Mouse (Mus musculus) urinary bladder, adult 2 months (tissue): ENCODE data around the gene Bsph2. TPM values are rescaled to one million over a fixed set of nuclear protein-coding genes. Genes with fewer than 3 reads are reported as not detected.

Experiments
- DNase-seq: peaks from one replicate; pipeline ENCODE4 v3.0.0; 2022; ENCODE audit warnings: low spot score
- polyA plus RNA-seq: library from polyadenylated mRNA; depleted of rRNA; stranded (reverse); fragments of >200 nt; gene quantifications from 2 replicates; pipeline ENCODE4 v1.2.3, GENCODE M21; 2012; rRNA removed

Gene Bsph2
- not detected in 2 replicates for polyA plus RNA-seq

DNA sequence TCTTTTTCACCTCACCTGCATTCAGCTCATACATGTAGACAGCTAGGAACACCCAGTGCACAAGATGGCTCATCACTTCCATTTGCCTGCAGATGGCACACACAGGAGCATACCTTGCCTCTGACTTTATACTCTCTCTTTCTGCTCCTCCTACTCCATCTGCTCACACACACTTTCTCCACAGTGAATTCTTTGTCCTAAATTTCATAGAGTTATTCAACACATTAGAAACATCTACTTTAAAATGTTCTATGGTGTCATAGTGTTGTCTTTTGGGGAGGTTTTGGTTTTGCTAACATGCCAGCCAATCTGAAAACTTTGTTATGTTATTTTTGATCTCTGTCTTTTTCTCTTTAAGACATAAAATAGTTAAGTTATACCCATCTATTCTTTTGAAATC, at the start of gene Bsph2:
Bsph2 (minus strand) TSS at position 101 of the 400 bp plus-strand sequence.
- DNase-seq = no peak

DNA sequence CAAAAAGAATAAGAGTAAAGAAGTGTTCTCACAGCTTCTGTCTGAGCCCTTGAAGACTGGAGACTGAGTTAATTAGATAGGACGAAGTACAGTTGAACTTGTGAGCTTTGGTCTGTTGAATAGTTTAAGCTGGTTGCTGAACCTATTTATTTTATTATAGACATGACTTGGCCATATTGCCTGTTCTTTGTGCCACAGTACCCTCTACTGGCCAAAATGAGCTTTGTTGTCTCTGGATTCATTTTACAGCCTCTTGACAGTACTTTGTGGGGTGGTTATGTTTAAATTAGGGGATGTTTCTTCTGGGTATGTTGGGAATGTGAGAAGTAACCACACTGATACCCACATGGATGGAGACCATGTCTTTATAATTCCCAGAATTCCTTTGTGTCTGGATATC, 59.3 kb downstream of the Bsph2 start:
- DNase-seq = no peak

Other genes starting within 250 kb of the Bsph2 start
- 0.18 and 0.26 TPM in 2 replicates for gene Pla2g4c, start 246.4 kb downstream of the Bsph2 start, polyA plus RNA-seq
- not detected in 2 replicates for gene Cabp5, start 172.9 kb downstream of the Bsph2 start, polyA plus RNA-seq
- gene Bsph1, start 120.2 kb downstream of the Bsph2 start, polyA plus RNA-seq = not detected in 2 replicates
- gene Sult2a5, start 52.9 kb upstream of the Bsph2 start, polyA plus RNA-seq = not detected in 2 replicates
- gene Sult2a2, start 162.4 kb upstream of the Bsph2 start, polyA plus RNA-seq = not detected in 2 replicates